Mouse (Mus musculus) ovary, postnatal 14 days (tissue): ENCODE measurements at regions not wholly inside any gene's neighbourhood (a gene's known extent, or its start where the extent isn't known, plus 50 kb on each side); places are given as distances from the start of the nearest gene placed in this dataset.

Experiments
- DNase-seq: peaks from one replicate; pipeline ENCODE4 v3.0.0; 2022; ENCODE audit warnings: low spot score

DNA sequence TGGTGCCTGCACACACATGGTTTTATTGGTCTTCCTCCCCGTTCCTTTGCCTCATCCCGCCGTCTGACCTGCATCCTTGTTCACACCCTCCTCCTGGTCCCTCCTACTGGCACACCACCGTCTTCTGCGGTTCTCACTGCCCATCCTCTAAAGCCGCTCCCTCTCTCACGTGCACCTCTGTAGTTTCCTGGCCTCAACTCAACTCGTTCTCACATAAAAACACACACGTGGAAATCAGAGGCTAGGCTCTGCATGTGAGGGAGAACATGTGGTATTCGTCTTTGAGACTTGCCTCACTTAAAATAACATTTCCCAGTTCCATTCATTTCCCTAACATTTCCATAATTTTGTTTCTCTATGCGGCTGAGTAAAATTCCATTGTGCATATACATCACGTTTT, 69.5 kb downstream of the Aldh8a1 start:
- DNase-seq = no peak

DNA sequence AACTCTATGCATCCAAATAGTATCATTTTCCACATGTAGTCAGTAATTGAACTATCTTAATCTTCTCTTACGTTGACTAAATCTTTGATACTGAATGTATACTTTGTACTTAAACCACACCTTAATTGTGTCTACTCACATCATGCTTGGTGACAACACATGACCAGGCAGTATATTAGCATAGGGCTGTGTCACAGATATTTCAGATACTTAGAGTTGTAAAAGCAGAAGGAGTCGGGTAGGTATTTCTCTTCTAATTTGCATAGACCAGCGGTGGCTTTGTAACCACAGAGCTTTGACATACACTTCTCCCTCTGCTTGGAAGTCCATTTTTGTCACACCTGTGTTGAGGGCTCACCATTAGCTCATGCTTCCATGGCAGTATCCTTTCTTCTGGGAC, 71.0 kb downstream of the Aldh8a1 start:
- DNase-seq = no peak

DNA sequence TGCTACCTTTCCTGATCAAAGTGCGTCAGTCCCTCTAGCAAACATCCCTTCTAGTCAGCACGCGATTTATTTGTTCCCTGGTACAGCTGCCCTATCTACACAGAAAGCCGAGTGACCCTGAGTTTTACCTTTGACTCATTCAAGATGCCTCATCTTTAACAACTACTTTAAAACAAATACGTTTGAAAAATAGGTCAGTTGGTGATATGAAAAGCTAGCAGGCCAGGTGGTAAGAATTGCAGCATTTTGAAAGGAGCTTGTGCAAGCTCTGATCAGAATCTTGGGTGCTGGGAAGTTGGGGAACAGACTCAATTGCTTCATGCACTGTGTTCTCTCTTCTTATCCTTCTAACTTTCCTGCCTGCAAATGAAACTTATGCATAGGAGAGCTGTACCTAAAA, 71.9 kb downstream of the Aldh8a1 start:
- DNase-seq = no peak

DNA sequence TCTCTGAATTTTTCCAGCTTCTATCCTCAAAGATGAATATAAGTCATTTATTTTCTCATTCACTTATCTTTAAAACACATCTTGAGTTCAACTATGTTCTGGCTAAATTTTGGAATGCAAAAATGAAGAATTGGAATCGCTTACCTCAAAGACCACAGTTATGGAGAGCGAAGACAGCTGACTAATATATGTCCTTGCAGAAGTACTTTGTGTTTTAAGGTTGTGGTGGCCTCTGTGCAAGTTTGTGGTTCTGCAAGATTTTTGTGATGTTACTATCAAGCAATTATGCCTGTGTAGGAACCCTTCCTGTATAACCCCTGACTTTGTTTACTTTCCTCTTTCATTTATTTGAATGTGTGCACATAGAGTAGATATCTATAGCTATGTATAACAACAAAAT, 75.5 kb downstream of the Aldh8a1 start:
- no peak for DNase-seq

DNA sequence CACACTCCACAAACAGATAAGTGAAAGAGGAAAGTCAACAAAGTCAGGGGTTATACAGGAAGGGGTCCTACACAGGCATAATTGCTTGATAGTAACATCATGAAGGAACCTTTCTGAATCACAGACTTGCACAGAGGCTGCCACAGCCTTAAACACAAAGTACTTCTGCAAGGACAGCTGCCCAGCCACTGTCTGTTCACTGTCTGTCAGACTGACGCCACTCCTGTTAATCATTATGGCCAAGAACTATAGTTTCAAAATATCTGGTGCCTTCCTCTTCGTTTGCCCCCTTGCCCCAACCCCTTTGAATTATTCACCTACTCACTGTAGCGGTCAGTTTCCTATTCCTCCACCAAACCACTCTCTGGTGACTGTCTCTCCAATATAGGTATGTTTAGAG, 76.4 kb downstream of the Aldh8a1 start:
- DNase-seq = no peak

DNA sequence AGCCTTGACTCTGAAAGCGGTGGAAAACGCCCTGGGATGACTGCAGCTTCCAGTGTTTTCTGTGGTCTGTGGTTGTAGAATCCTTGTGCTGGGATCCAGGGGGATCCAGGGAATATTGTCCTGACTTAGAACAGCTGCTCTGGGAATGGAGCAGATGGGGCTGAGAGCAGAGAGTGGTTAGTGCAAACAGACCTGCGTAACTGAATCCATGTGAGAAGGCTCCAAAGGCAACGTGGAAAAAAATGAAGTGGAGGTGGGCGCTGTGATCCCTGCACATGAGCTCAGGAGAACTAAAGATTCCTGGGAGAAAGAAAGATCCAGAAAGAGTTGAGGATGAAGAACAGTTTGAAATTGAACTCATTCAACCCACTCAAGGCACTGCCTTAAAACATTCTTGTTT, 77.1 kb downstream of the Aldh8a1 start:
- DNase-seq = no peak

DNA sequence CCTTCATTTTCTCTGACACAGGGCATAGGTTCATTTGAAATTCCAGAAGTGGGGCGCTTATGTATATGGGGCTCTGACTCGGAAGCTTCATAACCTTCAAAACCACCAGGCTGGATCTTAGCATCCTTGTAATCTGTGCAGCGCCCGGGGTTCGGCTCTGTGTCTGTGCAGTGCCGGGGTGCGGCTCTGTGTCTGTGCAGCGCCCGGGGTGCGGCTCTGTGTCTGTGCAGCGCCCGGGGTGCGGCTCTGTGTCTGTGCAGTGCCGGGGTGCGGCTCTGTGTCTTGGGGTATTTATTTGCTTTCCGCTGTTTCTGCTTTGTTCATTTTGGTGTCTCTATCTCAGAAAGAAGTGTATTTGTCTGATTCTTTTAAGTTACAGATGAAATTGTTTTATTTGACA, 77.7 kb downstream of the Aldh8a1 start:
- DNase-seq = no peak

DNA sequence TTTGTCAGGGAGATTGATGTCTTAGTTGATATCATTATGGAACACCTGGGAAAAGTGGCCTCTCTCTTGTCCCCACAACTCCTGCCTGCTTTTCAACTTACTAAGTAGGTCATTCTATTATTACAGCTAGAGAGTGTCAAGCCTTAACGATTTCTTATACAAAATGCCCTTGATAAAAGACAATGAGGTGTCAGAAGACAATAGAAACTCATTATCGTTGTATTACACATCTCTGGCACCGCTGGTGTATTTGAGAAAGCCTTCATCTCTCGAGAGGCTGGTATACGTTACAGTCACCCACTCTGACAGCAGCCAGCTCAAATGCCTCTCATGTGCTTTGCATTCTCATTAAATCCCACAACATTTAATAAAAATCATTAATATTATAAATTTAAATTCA, 78.8 kb downstream of the Aldh8a1 start:
- DNase-seq = no peak

DNA sequence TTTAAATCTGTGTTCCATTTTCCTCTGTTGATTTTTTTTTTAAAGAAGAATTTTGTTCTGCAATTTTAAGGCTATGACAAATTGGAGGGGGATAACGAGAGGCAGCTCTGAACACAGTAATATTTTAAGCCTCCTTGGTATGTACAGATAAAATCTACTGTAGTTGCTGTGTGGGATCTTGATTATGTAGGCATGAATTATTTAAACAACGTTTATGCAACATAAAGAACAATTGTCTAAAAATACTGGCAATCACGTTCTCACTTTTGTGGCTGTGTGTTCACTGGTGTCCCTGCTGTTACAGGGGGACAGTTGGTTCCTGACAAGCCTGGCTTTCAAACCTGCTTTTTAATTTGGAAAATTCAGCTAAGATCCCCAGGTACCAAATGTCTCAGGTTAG, 79.3 kb downstream of the Aldh8a1 start:
- no peak for DNase-seq

DNA sequence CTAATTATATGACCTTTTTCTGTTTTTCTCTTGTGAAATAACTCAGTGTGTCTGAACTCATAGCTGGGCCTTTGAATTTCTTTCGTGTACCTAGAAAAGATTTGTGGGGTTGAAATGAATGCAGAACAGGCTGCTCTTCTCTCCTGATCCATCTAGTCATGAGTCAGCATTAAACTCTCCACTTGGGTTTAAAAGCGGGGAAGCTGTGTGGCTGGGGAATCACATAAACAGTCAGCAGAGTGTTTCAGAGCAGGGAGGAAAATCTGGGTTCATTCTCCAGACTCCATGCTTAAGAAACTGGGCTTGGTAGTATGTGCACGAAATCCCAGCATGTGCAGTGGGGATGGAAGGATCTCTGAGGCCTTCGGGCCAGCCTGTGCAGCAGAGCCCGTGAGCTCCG, 79.9 kb downstream of the Aldh8a1 start:
- DNase-seq = no peak

DNA sequence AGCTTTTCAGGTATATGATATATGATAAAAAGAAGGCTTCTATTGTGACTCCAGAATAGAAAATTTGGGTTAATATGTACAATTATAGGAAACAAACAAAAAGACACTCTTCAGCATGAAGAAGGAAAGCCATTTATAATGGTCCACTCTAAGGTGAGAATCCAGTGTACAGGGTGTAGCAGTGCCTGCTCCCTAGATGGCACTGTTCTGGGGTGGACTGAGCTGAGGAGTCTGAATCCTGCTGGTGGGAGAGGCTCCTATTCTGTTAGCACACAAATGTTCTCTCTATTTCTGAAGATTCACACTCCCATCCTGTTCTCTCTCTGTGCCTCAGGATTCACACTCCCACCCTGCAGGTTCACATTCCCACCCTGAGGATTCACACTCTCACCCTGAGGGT, 81.5 kb downstream of the Aldh8a1 start:
- DNase-seq = no peak

DNA sequence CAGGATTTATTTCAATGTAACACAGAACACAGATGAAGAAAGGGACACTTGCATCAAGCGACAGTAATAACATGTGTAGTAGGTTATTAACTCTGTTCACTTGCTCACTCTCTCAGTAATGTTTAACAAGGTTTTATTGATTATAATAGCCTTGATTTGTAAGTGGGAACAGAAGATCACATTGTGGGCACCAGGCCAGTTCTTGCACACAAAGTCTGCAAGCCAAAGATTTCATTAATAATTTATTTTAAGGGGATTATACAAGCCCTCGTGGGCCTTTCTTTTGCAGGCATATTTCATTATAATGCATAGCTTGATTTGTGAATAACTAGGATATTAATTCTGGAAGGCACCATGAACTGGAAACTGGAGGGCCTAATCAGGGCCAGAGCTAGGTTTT, 83.0 kb downstream of the Aldh8a1 start:
- no peak for DNase-seq

DNA sequence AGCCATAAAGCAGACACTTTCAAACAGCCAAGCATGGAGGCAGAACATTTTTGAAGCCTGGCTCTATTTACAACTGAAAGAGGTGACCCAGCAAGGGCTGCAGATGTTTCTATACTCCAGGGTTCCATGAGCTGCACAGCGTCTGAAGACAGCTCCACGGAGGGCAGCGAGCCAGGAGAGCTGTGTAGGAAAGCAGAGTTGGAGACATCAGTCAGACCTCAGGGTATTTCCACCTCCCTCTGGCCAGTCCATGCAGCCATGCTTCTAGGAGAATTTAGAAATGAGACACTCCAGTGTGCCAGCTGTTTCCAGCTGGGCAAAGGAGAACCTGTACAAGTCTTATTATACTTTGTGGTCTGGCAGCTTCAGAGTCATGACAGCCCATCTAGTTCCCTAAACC, 85.8 kb downstream of the Aldh8a1 start:
- DNase-seq = no peak

DNA sequence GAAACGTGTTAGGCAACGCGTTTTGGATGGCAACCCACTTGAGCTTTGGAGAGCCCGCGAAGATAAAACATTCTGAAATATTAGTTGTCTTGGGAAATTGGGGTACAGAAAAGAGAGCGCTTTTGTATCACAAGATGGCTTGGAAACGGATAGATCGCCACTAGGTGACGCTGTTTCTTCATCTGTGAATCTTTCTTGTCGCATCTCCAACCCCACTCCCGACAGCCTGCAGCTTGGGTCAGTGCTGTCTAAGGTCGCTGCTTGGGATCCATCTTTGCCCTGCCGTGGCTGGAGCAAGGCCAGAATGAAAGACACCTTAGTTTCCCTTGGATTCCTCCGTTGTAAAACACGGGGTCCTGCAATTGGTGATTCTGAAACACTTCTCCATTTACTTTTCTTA, 88.3 kb downstream of the Aldh8a1 start:
- peak; percentile 81 for DNase-seq

DNA sequence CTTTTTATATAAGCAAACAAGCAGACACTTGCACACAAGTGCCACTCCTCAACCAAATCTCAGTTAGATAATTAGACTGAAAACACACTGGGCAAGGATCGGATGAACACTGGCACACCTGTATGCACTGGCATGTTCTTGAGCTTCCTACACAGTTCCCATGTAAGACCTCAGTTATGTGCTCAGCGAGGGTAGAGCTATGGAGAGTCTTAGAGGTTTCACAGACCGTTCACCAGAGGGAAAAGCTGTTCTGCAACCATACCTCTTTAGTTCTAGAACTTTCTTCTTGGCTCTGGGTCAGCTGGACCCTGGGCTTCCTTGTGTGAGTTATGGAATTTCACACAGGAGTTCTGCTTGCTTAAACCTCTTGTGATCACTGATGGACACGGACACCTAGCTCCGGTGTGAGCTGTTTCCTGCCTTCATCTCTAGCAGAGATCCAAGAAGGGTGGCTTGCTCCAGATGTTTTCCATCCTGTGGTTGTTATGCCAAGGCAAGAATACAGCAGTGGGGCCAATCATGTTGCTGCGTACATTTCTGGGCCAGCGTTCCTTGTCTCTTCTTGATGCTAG, 88.8 kb downstream of the Aldh8a1 start:
- no peak for DNase-seq

DNA sequence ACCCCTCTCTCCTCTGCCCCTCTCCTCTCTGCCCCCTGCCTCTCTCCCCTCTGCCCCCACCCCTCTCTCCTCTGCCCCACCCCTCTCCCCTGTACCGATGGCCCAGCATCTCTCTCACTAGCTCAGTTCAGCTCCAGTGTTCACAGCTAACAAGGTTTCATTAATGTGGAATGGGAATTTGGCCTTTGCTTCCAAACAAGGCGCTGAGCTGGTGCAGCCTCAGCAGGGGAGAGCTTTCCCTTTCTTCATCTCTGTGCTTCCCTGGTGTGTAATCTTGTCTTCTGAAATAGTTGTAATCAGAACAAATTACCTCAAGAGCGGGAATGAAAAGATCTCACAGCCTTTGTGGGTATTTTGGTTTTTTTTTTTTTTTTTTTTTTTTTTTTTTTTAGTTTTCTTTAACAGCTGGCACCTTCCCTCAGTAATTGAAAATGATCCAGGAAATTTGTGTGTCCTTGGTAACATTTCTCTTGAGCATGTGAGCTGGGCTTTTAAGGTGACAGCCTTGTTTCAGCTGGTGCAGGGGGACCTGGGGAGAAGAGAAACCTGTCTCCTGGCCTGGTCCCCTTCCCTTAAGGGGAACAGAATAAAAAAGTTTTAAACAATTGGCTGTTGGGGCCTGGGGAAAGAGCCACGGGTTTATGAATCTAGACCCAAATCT, 90.5 kb downstream of the Aldh8a1 start:
- DNase-seq = no peak

DNA sequence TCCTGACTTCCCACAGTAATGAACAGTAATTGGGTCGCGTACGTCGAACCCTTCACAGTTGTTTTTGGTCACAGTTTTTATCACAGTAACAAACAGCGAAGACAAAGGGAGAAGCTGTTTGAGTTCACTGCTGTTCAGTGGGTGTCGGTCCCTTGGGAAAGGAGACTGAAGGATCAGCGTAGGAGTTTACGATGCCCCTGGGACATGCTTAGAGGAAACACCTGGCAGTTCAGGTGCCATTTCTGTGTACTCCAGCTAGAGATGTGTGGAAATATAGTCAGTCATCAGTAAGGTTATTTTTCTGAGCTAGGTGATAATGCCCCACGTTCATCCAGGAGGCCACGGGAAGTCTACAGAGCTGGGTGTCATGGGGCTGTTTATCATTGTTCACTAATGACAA, 91.3 kb downstream of the Aldh8a1 start:
- DNase-seq = no peak

DNA sequence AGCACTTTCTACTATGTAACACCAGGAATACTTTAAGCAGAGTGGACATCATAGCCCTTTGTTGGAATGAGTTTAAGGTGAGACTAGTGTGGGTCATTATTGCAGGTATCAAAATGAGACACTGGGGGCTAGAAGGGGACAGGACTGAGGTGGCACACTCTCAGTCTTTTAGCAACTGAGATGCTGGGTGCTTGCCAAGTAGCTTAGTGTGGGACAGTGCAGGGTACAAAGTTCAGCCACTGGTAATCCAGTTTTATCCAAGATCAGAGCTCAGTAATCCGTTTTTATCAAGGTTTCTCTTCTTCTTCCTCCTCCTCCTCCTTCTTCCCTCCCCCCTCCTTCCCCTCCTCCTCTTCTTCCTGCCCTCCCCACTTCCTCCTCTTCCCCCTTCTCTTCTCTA, 92.9 kb downstream of the Aldh8a1 start:
- DNase-seq = no peak

DNA sequence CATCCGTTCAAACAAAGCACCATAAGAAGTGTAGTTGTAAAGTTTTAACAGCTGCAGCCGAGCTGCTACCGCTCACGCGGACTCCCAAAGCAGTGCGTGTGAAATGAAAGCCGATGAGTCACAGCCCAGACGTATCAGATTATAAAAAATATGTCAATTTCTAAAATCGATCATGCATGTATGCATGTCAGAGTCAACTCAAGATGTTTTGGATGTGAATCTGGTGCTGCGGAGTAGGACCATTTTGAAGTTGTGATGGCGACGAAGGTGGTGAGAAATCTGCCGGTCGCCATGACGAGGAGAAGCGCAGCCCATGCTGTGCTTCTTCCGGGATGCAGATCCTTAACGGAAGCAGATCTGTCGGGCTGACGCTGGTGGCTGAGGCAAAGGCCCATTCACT, 93.5 kb downstream of the Aldh8a1 start:
- DNase-seq = no peak

DNA sequence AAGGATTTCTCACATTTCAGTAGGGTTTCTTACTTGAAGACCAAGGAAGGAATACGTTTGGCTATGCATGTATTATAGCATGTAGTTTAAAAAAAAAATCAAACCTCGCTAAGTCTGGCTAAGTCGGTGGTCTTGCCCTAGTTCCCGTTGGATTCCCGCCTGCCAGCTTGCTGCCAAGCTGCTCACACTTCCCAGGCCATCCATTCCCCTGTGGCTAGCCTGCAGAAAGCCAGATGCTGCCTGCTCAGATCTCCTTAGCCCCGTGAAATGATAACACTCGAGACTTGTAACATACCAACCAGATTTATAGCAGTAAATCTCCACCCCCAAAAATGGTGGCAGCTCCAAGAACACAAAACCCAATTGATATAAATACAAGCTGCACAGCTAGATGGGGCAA, 97.2 kb downstream of the Aldh8a1 start:
- no peak for DNase-seq

DNA sequence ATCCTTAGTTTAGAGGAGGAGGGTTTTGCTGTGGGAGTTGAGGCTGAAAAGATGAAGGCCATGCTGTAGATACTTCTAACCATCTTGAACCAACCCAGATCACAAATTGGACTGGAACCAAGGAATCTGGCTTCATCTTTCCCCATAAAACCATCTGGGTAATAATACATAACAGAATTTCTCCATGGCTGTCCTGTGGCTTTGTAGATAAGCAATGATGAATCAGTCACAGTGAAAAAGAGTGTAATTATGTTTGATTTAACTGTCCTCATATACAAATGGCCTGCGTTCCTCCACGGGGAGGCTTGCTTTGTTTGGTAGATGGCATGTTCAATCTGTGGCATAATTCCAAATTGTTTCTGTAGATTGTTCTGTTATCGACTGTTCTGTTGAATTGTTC, 100.9 kb downstream of the Aldh8a1 start:
- no peak for DNase-seq

DNA sequence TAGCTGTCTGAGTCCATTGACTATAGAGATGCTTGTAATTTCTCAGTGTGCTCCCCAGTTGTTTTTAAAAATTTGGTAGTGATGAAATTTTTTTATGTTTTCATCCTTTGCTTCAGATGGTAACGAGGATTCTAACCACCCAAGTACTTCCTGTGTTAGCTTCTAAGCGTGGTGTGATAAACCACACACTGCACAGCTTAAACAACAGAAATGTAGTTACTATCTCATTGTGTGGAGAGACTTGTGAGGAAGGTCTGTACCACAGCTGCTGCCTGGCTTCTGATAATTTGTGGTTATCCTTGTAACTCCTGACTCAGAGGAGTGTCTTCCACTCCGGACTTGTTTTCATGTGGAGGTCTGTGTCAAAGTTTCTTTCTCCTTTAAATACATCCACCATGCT, 102.3 kb downstream of the Aldh8a1 start:
- DNase-seq = no peak

DNA sequence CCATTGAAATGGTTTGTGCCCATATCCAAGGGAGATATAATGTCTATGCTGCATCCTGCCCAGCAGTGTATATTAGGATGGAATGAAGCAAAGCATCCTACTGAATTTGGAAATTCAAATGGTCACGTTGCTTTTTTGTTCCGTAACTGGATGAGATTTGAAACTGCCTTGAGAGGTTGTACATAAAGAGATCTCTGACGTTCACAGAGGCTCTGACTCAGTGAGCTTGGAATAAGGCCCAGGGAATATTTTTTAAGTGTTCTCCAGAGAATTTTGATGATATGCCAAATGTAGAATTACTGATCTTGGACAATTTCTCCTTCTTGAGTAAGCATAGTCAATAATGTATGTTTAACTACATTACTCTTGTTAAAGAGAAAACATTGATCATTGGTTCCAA, 104.2 kb downstream of the Aldh8a1 start:
- DNase-seq = no peak

DNA sequence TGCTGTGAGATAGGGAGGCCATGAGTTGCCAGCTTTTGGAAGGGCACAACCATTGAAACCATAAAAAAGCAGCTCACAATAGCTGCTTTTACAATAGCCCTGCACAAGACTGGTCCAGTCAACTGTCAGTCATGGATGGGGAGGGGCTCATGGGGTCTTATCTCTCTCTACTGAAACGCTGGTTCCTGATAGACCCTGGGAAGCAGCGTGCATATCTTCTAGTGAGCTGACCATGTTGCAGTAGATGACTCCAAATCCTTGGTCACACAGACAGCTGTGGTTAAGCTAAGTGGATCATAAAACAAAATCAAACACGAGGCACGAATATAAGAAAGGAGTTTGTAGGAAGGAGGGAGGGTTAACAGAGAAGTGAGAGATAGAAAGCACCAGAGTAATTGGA, 105.0 kb downstream of the Aldh8a1 start:
- no peak for DNase-seq

DNA sequence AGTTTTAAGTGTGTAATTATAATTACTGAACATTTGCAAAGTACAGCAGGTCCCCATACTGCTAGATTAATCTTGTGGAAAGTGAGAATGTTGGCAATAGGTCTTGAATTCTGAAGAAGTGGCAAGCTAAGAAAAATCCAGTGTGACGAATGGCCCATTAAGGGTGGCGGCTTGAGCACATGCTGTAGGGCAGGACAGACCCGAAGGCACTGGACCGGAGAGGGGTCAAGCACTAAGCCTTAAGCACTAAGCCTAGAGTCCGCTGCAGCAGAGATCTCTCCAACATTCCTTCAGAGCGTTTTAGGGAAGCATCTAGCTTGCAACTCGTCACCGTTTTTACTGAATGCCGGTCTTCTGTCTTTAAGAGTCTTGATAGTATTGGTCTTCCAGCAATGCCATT, 105.6 kb downstream of the Aldh8a1 start:
- no peak for DNase-seq
